Mouse (Mus musculus): ENCODE data around the gene Wif1. TPM values are rescaled to one million over a fixed set of nuclear protein-coding genes. Genes with fewer than 3 reads are reported as not detected.

The Wif1 gene
- polyA plus RNA-seq, 1 experiment from 2014 or later = 50.8 TPM

- Histone ChIP-seq H3K36me3 (ENCODE audit: control insufficient read depth, insufficient read depth, low read length) (no peaks in the 10 kb centered on the region), H3K9ac (ENCODE audit: low read length) (no peak overlapping the region)
- 55% methylated on average over 5 of the region's 5 CpGs for WGBS
Measured at GRCm38 (mm10) chr10:121061336-121061835, 27.6 kb downstream of the Wif1 start.

DNA sequence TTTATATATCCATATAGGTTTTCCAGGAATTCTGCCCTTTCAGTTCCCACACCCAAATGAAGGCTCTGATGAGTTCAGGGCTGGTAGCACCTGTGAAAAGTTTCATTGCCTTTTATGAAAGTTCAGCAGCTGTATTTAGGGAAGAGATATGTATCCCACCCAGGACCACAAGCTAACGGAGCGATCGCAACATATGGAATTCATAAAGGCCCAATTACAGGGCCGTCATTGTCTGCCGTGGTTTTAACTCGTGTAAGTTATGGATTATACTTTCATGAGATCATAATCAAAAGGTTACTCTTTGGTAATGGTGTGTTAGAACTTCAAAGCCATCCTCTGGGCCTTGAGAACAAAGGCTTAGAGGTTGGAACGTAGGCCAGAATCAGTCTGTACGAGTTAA, 28.9 kb downstream of the Wif1 start:
- Histone ChIP-seq H3K4me2 (ENCODE audit: low read depth, severe bottlenecking) (no peak overlapping the region), H3K36me3 (ENCODE audit: control insufficient read depth, insufficient read depth, low read length) (no peaks in the 10 kb centered on the region), H3K4me1 (ENCODE audit: control insufficient read depth, insufficient read depth, low read length) (no peaks in the 10 kb centered on the region), H3K9me3 (ENCODE audit: control insufficient read depth, low read length) (no peaks in the 10 kb centered on the region), H3K27ac (replicated peaks; ENCODE audit: low read depth, low read length) (no peak overlapping the region), H3K27me3 (ENCODE audit: control insufficient read depth, insufficient read depth, low read length) (no peaks in the 10 kb centered on the region), H3K4me3 (ENCODE audit: low read depth, low read length) (no peak overlapping the region), H3K9ac (ENCODE audit: low read length) (no peak overlapping the region)
- DNase-seq (ENCODE audit: low spot score) = no peak
- 32% methylated on average over 8 of the region's 8 CpGs for WGBS
- ATAC-seq (ENCODE audit: insufficient number of reproducible peaks, low FRiP score, low TSS enrichment, low read depth) = no peak

More at GRCm38 (mm10) chr10:121061336-121061835, 27.6 kb downstream of the Wif1 start:
- DNase-seq (ENCODE audit: low spot score) (no peak), ATAC-seq (ENCODE audit: insufficient number of reproducible peaks, low FRiP score, low TSS enrichment, low read depth) (no peak)
- Histone ChIP-seq H3K27ac (replicated peaks; ENCODE audit: low read depth, low read length) (no peak overlapping the region), H3K4me2 (ENCODE audit: low read depth, severe bottlenecking) (no peak overlapping the region), H3K9me3 (ENCODE audit: control insufficient read depth, low read length) (no peaks in the 10 kb centered on the region), H3K4me1 (ENCODE audit: control insufficient read depth, insufficient read depth, low read length) (no peaks in the 10 kb centered on the region; the same call in 1 of the 2 replicates), H3K4me3 (ENCODE audit: low read depth, low read length) (no peak overlapping the region), H3K27me3 (ENCODE audit: control insufficient read depth, insufficient read depth, low read length) (no peaks in the 10 kb centered on the region)

DNA sequence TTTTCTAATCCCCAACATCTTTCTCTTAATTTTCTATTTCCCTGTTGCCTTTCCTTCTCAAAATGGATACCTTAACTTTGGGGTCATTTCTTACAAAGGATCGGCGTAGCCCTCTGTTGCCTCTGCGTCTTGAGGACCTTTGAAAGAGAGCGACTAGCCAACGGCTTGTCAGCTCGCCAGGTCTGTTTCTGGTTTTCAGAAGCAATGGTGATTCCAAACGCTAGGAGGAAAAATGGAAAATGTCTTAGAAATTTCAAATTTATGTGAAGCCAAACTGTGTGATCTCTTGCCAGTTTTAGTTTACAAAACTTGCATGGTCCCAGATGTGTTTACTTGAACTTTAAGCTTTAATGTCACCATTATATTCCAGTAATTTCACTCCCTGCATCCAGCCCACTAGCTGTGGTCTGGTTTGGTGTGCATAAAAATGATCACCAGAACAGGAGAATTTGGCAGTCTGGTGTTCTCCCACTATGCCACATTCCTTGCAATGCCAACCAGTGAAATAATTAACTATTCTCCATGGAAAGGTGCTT, 33.7 kb downstream of the Wif1 start:
- 73% methylated on average over 7 of the region's 7 CpGs for WGBS
- H3K36me3 ChIP-seq (ENCODE audit: control insufficient read depth, insufficient read depth, low read length) = no peaks in the 10 kb centered on the region
- no peak for ATAC-seq (ENCODE audit: insufficient number of reproducible peaks, low FRiP score, low TSS enrichment, low read depth)
- DNase-seq (ENCODE audit: low spot score) = no peak
- no peak overlapping the region for H3K9ac ChIP-seq (ENCODE audit: low read length)
- H3K4me1 ChIP-seq (ENCODE audit: control insufficient read depth, insufficient read depth, low read length) = no peaks in the 10 kb centered on the region
- no peak overlapping the region for H3K4me2 ChIP-seq (ENCODE audit: low read depth, severe bottlenecking)
- H3K27ac ChIP-seq (replicated peaks; ENCODE audit: low read depth, low read length) = no peak overlapping the region; the same call in 1 of the 2 replicates
- no peaks in the 10 kb centered on the region for H3K27me3 ChIP-seq (ENCODE audit: control insufficient read depth, insufficient read depth, low read length)
- H3K9me3 ChIP-seq (ENCODE audit: control insufficient read depth, low read length) = no peaks in the 10 kb centered on the region
- H3K4me3 ChIP-seq (ENCODE audit: low read depth, low read length) = no peak overlapping the region

DNA sequence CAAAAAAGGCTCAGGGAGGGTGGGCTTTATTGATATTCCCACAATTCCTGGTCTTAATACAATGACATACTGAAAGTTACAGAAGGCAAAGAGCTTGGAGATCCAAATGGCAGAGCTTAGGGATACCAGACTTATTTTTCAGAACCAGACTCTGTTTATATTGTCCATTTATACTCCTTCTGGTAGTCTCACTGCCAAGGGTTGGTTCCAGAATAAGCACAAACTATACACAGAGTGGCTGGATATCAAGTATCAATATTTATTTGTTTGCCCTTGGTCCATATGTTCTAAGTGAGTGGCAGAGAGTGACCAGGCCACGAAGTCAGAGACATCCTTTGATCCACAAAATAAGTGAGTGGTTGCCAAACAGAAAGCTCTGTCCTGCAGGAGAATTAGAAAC, 34.2 kb downstream of the Wif1 start:
- DNase-seq (ENCODE audit: low spot score) (no peak), ATAC-seq (ENCODE audit: insufficient number of reproducible peaks, low FRiP score, low TSS enrichment, low read depth) (no peak)
- no peak overlapping the region for H3K4me3 ChIP-seq (ENCODE audit: low read depth, low read length)
- 78% methylated on average over 1 of the region's 1 CpGs for WGBS
- H3K4me2 ChIP-seq (ENCODE audit: low read depth, severe bottlenecking) = no peak overlapping the region
- no peaks in the 10 kb centered on the region for H3K36me3 ChIP-seq (ENCODE audit: control insufficient read depth, insufficient read depth, low read length)
- no peaks in the 10 kb centered on the region for H3K9me3 ChIP-seq (ENCODE audit: control insufficient read depth, low read length)
- H3K27ac ChIP-seq (replicated peaks; ENCODE audit: low read depth, low read length) = no peak overlapping the region
- H3K27me3 ChIP-seq (ENCODE audit: control insufficient read depth, insufficient read depth, low read length) = no peaks in the 10 kb centered on the region
- H3K9ac ChIP-seq (ENCODE audit: low read length) = no peak overlapping the region
- no peaks in the 10 kb centered on the region for H3K4me1 ChIP-seq (ENCODE audit: control insufficient read depth, insufficient read depth, low read length)

GRCm38 (mm10) chr10:121070742-121071141, 37.0 kb downstream of the Wif1 start:
- H3K4me1 ChIP-seq (ENCODE audit: control insufficient read depth, insufficient read depth, low read length) = no peaks in the 10 kb centered on the region
- no peak overlapping the region for H3K4me2 ChIP-seq (ENCODE audit: low read depth, severe bottlenecking)
- no peaks in the 10 kb centered on the region for H3K9me3 ChIP-seq (ENCODE audit: control insufficient read depth, low read length)
- no peak overlapping the region for H3K9ac ChIP-seq (ENCODE audit: low read length)
- ATAC-seq (ENCODE audit: insufficient number of reproducible peaks, low FRiP score, low TSS enrichment, low read depth) (no peak), DNase-seq (ENCODE audit: low spot score) (no peak)
- H3K27me3 ChIP-seq (ENCODE audit: control insufficient read depth, insufficient read depth, low read length) = no peaks in the 10 kb centered on the region
- H3K27ac ChIP-seq (replicated peaks; ENCODE audit: low read depth, low read length) = no peak overlapping the region
- WGBS = 74% methylated on average over 7 of the region's 7 CpGs
- no peaks in the 10 kb centered on the region for H3K36me3 ChIP-seq (ENCODE audit: control insufficient read depth, insufficient read depth, low read length)
- H3K4me3 ChIP-seq (ENCODE audit: low read depth, low read length) = no peak overlapping the region

- H3K36me3 ChIP-seq (ENCODE audit: control insufficient read depth, insufficient read depth, low read length) = no peaks in the 10 kb centered on the region
- H3K4me2 ChIP-seq (ENCODE audit: low read depth, severe bottlenecking) = no peak overlapping the region
- WGBS = 89% methylated on average over 9 of the region's 9 CpGs
- ATAC-seq (ENCODE audit: insufficient number of reproducible peaks, low FRiP score, low TSS enrichment, low read depth) (no peak), DNase-seq (ENCODE audit: low spot score) (no peak)
- no peaks in the 10 kb centered on the region for H3K9me3 ChIP-seq (ENCODE audit: control insufficient read depth, low read length)
- H3K27ac ChIP-seq (replicated peaks; ENCODE audit: low read depth, low read length) = no peak overlapping the region
- no peak overlapping the region for H3K9ac ChIP-seq (ENCODE audit: low read length)
- H3K4me1 ChIP-seq (ENCODE audit: control insufficient read depth, insufficient read depth, low read length) = no peaks in the 10 kb centered on the region
- no peak overlapping the region for H3K4me3 ChIP-seq (ENCODE audit: low read depth, low read length)
- H3K27me3 ChIP-seq (ENCODE audit: control insufficient read depth, insufficient read depth, low read length) = no peaks in the 10 kb centered on the region
Measured at GRCm38 (mm10) chr10:121080500-121080899, 46.7 kb downstream of the Wif1 start.

- H3K4me3 ChIP-seq (ENCODE audit: low read depth, low read length) = no peak overlapping the region
- ATAC-seq (ENCODE audit: insufficient number of reproducible peaks, low FRiP score, low TSS enrichment, low read depth) (no peak), DNase-seq (ENCODE audit: low spot score) (no peak)
- no peaks in the 10 kb centered on the region for H3K4me1 ChIP-seq (ENCODE audit: control insufficient read depth, insufficient read depth, low read length)
- no peak overlapping the region for H3K9ac ChIP-seq (ENCODE audit: low read length)
- no peak overlapping the region for H3K4me2 ChIP-seq (ENCODE audit: low read depth, severe bottlenecking)
- H3K27me3 ChIP-seq (ENCODE audit: control insufficient read depth, insufficient read depth, low read length) = no peaks in the 10 kb centered on the region
- H3K27ac ChIP-seq (replicated peaks; ENCODE audit: low read depth, low read length) = no peak overlapping the region
- H3K9me3 ChIP-seq (ENCODE audit: control insufficient read depth, low read length) = no peaks in the 10 kb centered on the region
- no peaks in the 10 kb centered on the region for H3K36me3 ChIP-seq (ENCODE audit: control insufficient read depth, insufficient read depth, low read length)
- 91% methylated on average over 4 of the region's 4 CpGs for WGBS
Measured at GRCm38 (mm10) chr10:121082881-121083280, 49.1 kb downstream of the Wif1 start.

GRCm38 (mm10) chr10:121083512-121083911, 49.8 kb downstream of the Wif1 start:
- Histone ChIP-seq H3K4me2 (ENCODE audit: low read depth, severe bottlenecking) (no peak overlapping the region), H3K4me1 (ENCODE audit: control insufficient read depth, insufficient read depth, low read length) (no peaks in the 10 kb centered on the region), H3K9ac (ENCODE audit: low read length) (no peak overlapping the region), H3K27ac (replicated peaks; ENCODE audit: low read depth, low read length) (no peak overlapping the region), H3K36me3 (ENCODE audit: control insufficient read depth, insufficient read depth, low read length) (no peaks in the 10 kb centered on the region), H3K27me3 (ENCODE audit: control insufficient read depth, insufficient read depth, low read length) (no peaks in the 10 kb centered on the region), H3K4me3 (ENCODE audit: low read depth, low read length) (no peak overlapping the region), H3K9me3 (ENCODE audit: control insufficient read depth, low read length) (no peaks in the 10 kb centered on the region)
- no peak for DNase-seq (ENCODE audit: low spot score)
- no peak for ATAC-seq (ENCODE audit: insufficient number of reproducible peaks, low FRiP score, low TSS enrichment, low read depth)
- 68% methylated on average over 10 of the region's 10 CpGs for WGBS

DNA sequence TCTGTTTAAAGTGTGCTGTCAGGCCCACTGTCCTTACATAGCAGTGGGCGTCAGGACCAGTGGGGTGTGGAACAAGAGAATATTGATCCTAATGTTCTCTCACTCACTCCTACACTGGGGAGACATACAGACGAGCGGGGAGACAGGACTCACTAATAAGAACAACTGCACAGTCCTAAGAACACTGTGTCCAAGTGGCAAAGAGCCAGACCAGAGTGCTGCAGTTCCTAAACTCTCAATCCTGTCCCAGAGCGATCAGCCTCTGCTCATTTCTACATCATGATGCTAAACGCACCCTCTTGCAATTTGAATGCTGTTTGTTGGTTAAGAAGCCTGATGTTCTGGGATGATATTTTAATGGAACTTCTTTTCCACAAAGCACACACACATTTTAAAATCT, 54.9 kb downstream of the Wif1 start:
- H3K27ac ChIP-seq (replicated peaks; ENCODE audit: low read depth, low read length) = no peak overlapping the region
- H3K4me2 ChIP-seq (ENCODE audit: low read depth, severe bottlenecking) = no peak overlapping the region
- H3K9me3 ChIP-seq (ENCODE audit: control insufficient read depth, low read length) = no peaks in the 10 kb centered on the region
- no peak overlapping the region for H3K4me3 ChIP-seq (ENCODE audit: low read depth, low read length)
- no peaks in the 10 kb centered on the region for H3K36me3 ChIP-seq (ENCODE audit: control insufficient read depth, insufficient read depth, low read length)
- H3K4me1 ChIP-seq (ENCODE audit: control insufficient read depth, insufficient read depth, low read length) = no peaks in the 10 kb centered on the region
- no peak for DNase-seq (ENCODE audit: low spot score)
- H3K27me3 ChIP-seq (ENCODE audit: control insufficient read depth, insufficient read depth, low read length) = no peaks in the 10 kb centered on the region
- no peak overlapping the region for H3K9ac ChIP-seq (ENCODE audit: low read length)
- no peak for ATAC-seq (ENCODE audit: insufficient number of reproducible peaks, low FRiP score, low TSS enrichment, low read depth)
- WGBS = 84% methylated on average over 5 of the region's 5 CpGs

Measured in limb, embryonic 11.5 days (tissue).